Mouse (Mus musculus): ENCODE data around the gene 4933406M09Rik. TPM values are rescaled to one million over a fixed set of nuclear protein-coding genes. Genes with fewer than 3 reads are reported as not detected.

Gene 4933406M09Rik
- polyA plus RNA-seq, 1 experiment from 2014 or later = 0.06 TPM

- H3K9ac ChIP-seq (replicated peaks; ENCODE audit: low read depth) = no peak overlapping the region
- ATAC-seq (no peak), DNase-seq (ENCODE audit: low spot score) (peak; percentile 82)
- no peak overlapping the region for H3K4me2 ChIP-seq (replicated peaks; ENCODE audit: low read depth, low read length)
- no peaks in the 10 kb centered on the region for H3K27me3 ChIP-seq (replicated peaks; ENCODE audit: insufficient read depth, low read length)
- no peaks in the 10 kb centered on the region for H3K4me1 ChIP-seq (ENCODE audit: insufficient read depth, low read depth, low read length)
- no peak overlapping the region for H3K27ac ChIP-seq (ENCODE audit: low read length)
- TF ChIP-seq EP300 (IDR thresholded peaks at IDR 0.05) = no peak
- peak; percentile 75 for TF ChIP-seq CTCF (IDR thresholded peaks at IDR 0.05)
- no peaks in the 10 kb centered on the region for H3K9me3 ChIP-seq (ENCODE audit: low read length)
- 37% methylated on average over 9 of the region's 9 CpGs for WGBS
- H3K36me3 ChIP-seq (ENCODE audit: insufficient read depth, low read length) = no peaks in the 10 kb centered on the region
- no peak overlapping the region for H3K4me3 ChIP-seq (ENCODE audit: low read depth, low read length)
Measured at GRCm38 (mm10) chr1:134368777-134369337, 16.9 kb upstream of the 4933406M09Rik start.

GRCm38 (mm10) chr1:134374124-134374523 lies 11.6 kb upstream of the 4933406M09Rik start:
- DNase-seq (ENCODE audit: low spot score) (no peak), ATAC-seq (no peak)
- Histone ChIP-seq H3K9ac (replicated peaks; ENCODE audit: low read depth) (no peak overlapping the region), H3K9me3 (ENCODE audit: low read length) (no peaks in the 10 kb centered on the region), H3K36me3 (ENCODE audit: insufficient read depth, low read length) (no peaks in the 10 kb centered on the region), H3K27ac (ENCODE audit: low read length) (no peak overlapping the region), H3K4me3 (ENCODE audit: low read depth, low read length) (no peak overlapping the region), H3K4me2 (replicated peaks; ENCODE audit: low read depth, low read length) (no peak overlapping the region), H3K27me3 (replicated peaks; ENCODE audit: insufficient read depth, low read length) (no peaks in the 10 kb centered on the region), H3K4me1 (ENCODE audit: insufficient read depth, low read depth, low read length) (no peaks in the 10 kb centered on the region)
- TF ChIP-seq EP300 (IDR thresholded peaks at IDR 0.05) (no peak), CTCF (IDR thresholded peaks at IDR 0.05) (no peak)
- 69% methylated on average over 2 of the region's 2 CpGs for WGBS

GRCm38 (mm10) chr1:134381051-134381450 lies 4.7 kb upstream of the 4933406M09Rik start:
- no peak for DNase-seq (ENCODE audit: low spot score)
- H3K27ac ChIP-seq (ENCODE audit: low read length) = no peak overlapping the region
- 53% methylated on average over 2 of the region's 2 CpGs for WGBS
- H3K4me3 ChIP-seq (ENCODE audit: low read depth, low read length) = no peak overlapping the region
- H3K4me1 ChIP-seq (ENCODE audit: insufficient read depth, low read depth, low read length) = peaks cover 3% of the 10 kb centered on the region; the same call in 1 of the 2 replicates
- H3K27me3 ChIP-seq (replicated peaks; ENCODE audit: insufficient read depth, low read length) = no peaks in the 10 kb centered on the region
- no peaks in the 10 kb centered on the region for H3K9me3 ChIP-seq (ENCODE audit: low read length)
- peak overlapping the region; percentile 60; the same call in 1 of the 2 replicates for H3K4me2 ChIP-seq (replicated peaks; ENCODE audit: low read depth, low read length)
- ATAC-seq = no peak
- no peak overlapping the region for H3K9ac ChIP-seq (replicated peaks; ENCODE audit: low read depth)
- no peak for TF ChIP-seq EP300 (IDR thresholded peaks at IDR 0.05)
- no peak for TF ChIP-seq CTCF (IDR thresholded peaks at IDR 0.05)
- no peaks in the 10 kb centered on the region for H3K36me3 ChIP-seq (ENCODE audit: insufficient read depth, low read length)

DNA sequence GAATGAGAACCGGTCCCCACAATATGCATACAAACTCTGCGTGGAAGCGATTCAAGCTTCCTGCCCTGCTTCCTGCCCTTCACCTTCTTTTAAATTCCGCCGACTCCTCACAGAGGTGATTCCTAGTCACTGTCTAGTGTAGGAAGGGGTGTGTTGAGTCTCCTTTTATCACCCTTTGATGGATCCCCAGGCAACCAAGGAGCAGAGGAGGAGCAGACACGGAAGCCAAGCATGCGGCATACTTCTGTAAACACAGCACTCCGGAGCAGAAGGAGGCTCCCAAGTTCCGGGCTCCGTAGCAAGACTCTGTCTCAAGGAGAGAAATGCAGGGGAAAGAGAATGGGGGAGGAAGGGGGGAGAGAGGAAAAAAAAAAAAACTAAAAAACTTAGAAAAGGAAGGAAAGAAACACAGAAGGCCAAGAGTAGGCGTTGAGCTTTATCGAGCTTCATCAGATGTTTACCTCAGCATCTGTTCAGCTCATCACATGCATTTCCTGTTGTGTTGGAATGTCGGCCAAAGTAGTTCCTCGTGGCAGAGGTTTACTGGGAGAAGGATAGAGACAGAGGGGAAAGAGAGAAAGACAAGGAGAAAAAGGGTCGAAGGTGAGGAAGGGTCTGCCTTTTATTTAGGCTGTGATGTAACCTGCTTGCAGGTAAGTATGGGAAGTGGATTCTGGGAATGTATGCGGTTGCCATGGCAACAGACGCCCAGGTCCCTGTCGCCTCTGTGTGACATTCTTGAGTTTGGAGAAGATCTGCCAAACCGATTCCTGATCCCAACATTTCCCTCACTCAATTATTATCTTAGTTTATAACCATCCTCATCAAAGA lies 3.7 kb upstream of the 4933406M09Rik start:
- no peak for TF ChIP-seq EP300 (IDR thresholded peaks at IDR 0.05)
- no peak for TF ChIP-seq CTCF (IDR thresholded peaks at IDR 0.05)
- Histone ChIP-seq H3K27me3 (replicated peaks; ENCODE audit: insufficient read depth, low read length) (no peaks in the 10 kb centered on the region), H3K4me3 (ENCODE audit: low read depth, low read length) (peak overlapping the region; percentile 14), H3K9me3 (ENCODE audit: low read length) (no peaks in the 10 kb centered on the region), H3K9ac (replicated peaks; ENCODE audit: low read depth) (0 out of 2 replicates have a peak overlapping the region, but pooled peaks have one; percentile 16), H3K4me1 (ENCODE audit: insufficient read depth, low read depth, low read length) (peaks cover 3% of the 10 kb centered on the region; the same call in 1 of the 2 replicates), H3K4me2 (replicated peaks; ENCODE audit: low read depth, low read length) (peak overlapping the region; percentile 60), H3K36me3 (ENCODE audit: insufficient read depth, low read length) (no peaks in the 10 kb centered on the region), H3K27ac (ENCODE audit: low read length) (no peak overlapping the region)
- ATAC-seq (no peak), DNase-seq (ENCODE audit: low spot score) (peak; percentile 44)
- WGBS = 1% methylated on average over 19 of the region's 19 CpGs

DNA sequence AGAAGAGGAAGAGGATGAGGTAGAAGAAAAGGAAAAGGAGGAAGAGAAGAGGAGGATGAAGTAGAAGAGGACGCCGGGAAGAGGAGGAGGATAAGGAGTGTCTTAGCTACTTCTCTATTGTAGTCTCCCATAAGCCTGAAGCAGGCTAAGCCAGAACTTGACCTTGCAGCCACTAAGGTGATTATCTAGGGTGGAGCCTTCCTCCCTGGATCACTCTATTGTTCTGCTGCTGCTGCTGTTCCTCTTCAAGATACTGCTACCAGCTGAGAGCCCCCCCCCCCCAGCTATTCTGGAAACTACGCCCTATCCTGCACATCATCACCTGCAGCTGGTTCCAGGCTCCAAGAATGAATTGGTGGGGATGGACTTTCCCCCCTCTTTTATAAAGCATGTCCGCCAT lies 1.2 kb upstream of the 4933406M09Rik start:
- Histone ChIP-seq H3K4me1 (ENCODE audit: insufficient read depth, low read depth, low read length) (peaks cover 3% of the 10 kb centered on the region; the same call in 1 of the 2 replicates), H3K36me3 (ENCODE audit: insufficient read depth, low read length) (no peaks in the 10 kb centered on the region), H3K4me2 (replicated peaks; ENCODE audit: low read depth, low read length) (no peak overlapping the region), H3K4me3 (ENCODE audit: low read depth, low read length) (no peak overlapping the region), H3K9me3 (ENCODE audit: low read length) (no peaks in the 10 kb centered on the region), H3K27me3 (replicated peaks; ENCODE audit: insufficient read depth, low read length) (no peaks in the 10 kb centered on the region), H3K27ac (ENCODE audit: low read length) (no peak overlapping the region), H3K9ac (replicated peaks; ENCODE audit: low read depth) (no peak overlapping the region)
- WGBS = 79% methylated on average over 4 of the region's 4 CpGs
- TF ChIP-seq CTCF (IDR thresholded peaks at IDR 0.05) (no peak), EP300 (IDR thresholded peaks at IDR 0.05) (no peak)
- no peak for DNase-seq (ENCODE audit: low spot score)
- no peak for ATAC-seq

GRCm38 (mm10) chr1:134385176-134385575 lies 564 bp upstream of the 4933406M09Rik start:
- Histone ChIP-seq H3K4me1 (ENCODE audit: insufficient read depth, low read depth, low read length) (peaks cover 3% of the 10 kb centered on the region; the same call in 1 of the 2 replicates), H3K36me3 (ENCODE audit: insufficient read depth, low read length) (no peaks in the 10 kb centered on the region), H3K27me3 (replicated peaks; ENCODE audit: insufficient read depth, low read length) (no peaks in the 10 kb centered on the region), H3K27ac (ENCODE audit: low read length) (no peak overlapping the region), H3K4me3 (ENCODE audit: low read depth, low read length) (no peak overlapping the region), H3K9me3 (ENCODE audit: low read length) (no peaks in the 10 kb centered on the region), H3K9ac (replicated peaks; ENCODE audit: low read depth) (no peak overlapping the region), H3K4me2 (replicated peaks; ENCODE audit: low read depth, low read length) (no peak overlapping the region)
- no peak for DNase-seq (ENCODE audit: low spot score)
- TF ChIP-seq EP300 (IDR thresholded peaks at IDR 0.05) = no peak
- TF ChIP-seq CTCF (IDR thresholded peaks at IDR 0.05) = no peak
- no peak for ATAC-seq
